Mouse (Mus musculus) lung, postnatal 4 days (tissue): Measurements from ENCODE around the gene Grin1.
A peak's percentile ranks its signal among the peaks of the same experiment; 100 is the strongest.

Source experiments
- DNase-seq, 2 experiments: peaks; one replicate each; pipeline ENCODE4 v3.0.0; 2021

Gene Grin1

GRCm38 (mm10) chr2:25252331-25252730 lies 66.7 kb downstream of the Grin1 start:
- peak in 1 of 2 experiments; percentile 40 for DNase-seq

DNA sequence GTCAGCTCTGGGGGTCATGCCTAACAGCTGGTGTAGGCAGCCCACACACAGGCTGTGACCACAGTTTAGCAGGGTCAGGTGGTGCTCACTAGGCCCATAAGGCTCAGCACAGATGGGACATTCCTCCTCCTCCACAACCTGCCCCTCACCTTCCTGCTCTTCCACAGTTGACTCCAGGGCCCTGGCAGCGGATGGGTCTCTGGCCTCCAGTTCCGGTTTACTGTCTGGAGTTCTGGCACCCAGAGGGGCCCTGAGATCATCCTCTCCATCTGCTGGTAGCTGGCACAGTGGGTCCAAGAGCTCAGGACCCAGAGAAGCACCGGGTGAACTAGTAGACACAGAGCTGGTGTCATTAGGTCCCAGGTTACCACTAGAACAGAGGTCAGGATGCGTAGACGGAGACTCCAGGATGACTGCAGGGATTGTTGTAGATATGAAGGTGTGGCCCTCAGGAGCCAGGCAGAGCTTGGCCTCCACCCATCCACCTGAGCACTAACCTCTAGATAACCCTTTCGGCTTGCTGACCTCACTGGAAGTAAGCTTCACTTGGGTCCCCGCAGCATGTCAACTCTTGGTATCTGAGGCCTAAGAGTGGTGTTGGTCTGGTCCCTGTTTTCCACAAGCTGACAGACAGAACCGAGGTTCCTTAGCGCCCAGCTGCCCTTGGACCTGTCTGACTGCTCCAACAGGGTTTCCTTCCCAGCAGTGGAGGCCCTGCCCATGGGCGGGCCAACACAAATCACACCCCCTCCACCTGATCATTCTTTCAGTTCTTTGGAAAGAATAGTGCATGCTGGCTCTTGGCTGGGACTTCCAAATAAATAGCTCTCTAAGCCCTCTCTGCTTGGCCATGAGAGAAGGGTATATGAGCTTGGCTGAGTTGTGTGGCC lies 72.6 kb downstream of the Grin1 start, which contains the start of gene AL732309.1:
TSS of gene AL732309.1 (minus strand) at position 681 of the 890 bp plus-strand sequence.
- no peak for DNase-seq

GRCm38 (mm10) chr2:25244144-25244543 lies 74.8 kb downstream of the Grin1 start:
- no peak for DNase-seq

DNA sequence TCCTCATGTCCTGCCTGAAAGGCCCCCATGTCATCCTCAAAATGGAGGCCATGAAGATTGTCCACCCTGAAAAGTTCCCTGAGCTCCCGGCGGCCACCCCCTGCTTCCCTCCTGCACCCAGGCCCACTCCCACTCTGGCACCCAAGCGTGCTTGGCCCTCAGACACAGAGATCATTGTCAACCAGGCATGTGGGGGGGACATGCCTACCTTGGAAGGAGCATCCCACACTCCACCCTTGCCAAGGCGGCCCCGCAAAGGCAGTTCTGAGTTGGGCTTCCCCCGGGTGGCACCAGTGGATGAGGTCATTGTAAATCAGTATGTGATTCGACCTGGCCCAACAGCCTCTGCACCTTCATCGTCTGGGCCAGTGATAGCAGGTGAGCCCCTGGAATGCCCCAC lies 75.6 kb downstream of the Grin1 start:
- no peak for DNase-seq

- DNase-seq = no peak
Measured at GRCm38 (mm10) chr2:25242101-25242506, 76.9 kb downstream of the Grin1 start, which contains the start of the genes Rnf208 and Cysrt1. Rnf208 (plus strand) TSS chr2:25242255. Cysrt1 (minus strand) TSS chr2:25242452.

GRCm38 (mm10) chr2:25241438-25241775 lies 77.6 kb downstream of the Grin1 start:
- DNase-seq = no peak
